Mouse (Mus musculus) MEL (cell line): Measurements from ENCODE around the gene Scai.

Source experiments
- CHD2 ChIP-seq: IDR thresholded peaks from 2 replicates; pipeline ENCODE4 v1.6.1; 2011; ENCODE audit warnings: low read length, improper control_type of control experiment
- ZC3H11A ChIP-seq: IDR thresholded peaks from 2 replicates; pipeline ENCODE4 v1.6.1; 2012; ENCODE audit warnings: low read depth, mild to moderate bottlenecking, inconsistent platforms, low read length, improper control_type of control experiment

- TF ChIP-seq CHD2 (no peak), ZC3H11A (no peak)
These were observed 174.0 kb downstream of the Scai start for GRCm38 (mm10) chr2:39016581-39016980.
